Comparison of ENCODE assay signal across 8 mouse cellular contexts in genomic region chr14:121036612-121037221, GRCm38 (mm10). TPM values are rescaled to one million over a fixed set of nuclear protein-coding genes. Genes with fewer than 3 reads are reported as not detected.
DNase-seq lines count a peak whose midpoint lies in the region; ATAC-seq lines count a peak whose summit lies in the region.
"Had no signal": no experiment of that assay in that cellular context is flagged by ENCODE, and none has a peak within 500 bp of the region (broad histone marks: within the 10 kb centered on the region; RNA-seq: fewer than 3 reads in every experiment).

No protein-coding gene starts in this region.

- DNase-seq in urinary bladder, postnatal 36 days (ENCODE audit: low spot score in 2 of 2): peak; percentile 4 to 28
- DNase-seq in urinary bladder, postnatal 25 days (ENCODE audit: low spot score): no peak
- peak; percentile 24 for DNase-seq in retina, embryonic 14.5 days (ENCODE audit: low spot score)
- DNase-seq in layer of hippocampus, adult 8-10 months (ENCODE audit: low spot score in 2 of 2): no peak

- peaks cover 40% of the 10 kb centered on the region for H3K4me1 ChIP-seq in embryonic facial prominence, embryonic 15.5 days
- H3K4me1 ChIP-seq in hindbrain, embryonic 13.5 days (replicated peaks): peaks cover 35% of the 10 kb centered on the region
- H3K4me1 ChIP-seq in liver, embryonic 12.5 days: peaks cover 24% of the 10 kb centered on the region

- no peak for ATAC-seq in embryonic facial prominence, embryonic 15.5 days (ENCODE audit: insufficient number of reproducible peaks, low FRiP score, low TSS enrichment, low read depth)
- no peak for ATAC-seq in hindbrain, embryonic 13.5 days (ENCODE audit: low FRiP score)
- no peak for ATAC-seq in liver, embryonic 12.5 days

- H3K9ac ChIP-seq in embryonic facial prominence, embryonic 15.5 days: peak overlapping the region; percentile 82
- H3K9ac ChIP-seq in hindbrain, embryonic 13.5 days: peak overlapping the region; percentile 94
- peak overlapping the region; percentile 68; the same call in 1 of the 2 replicates for H3K9ac ChIP-seq in liver, embryonic 12.5 days

- H3K27me3 ChIP-seq in embryonic facial prominence, embryonic 15.5 days: no peaks in the 10 kb centered on the region
- H3K27me3 ChIP-seq in hindbrain, embryonic 13.5 days: peaks cover 24% of the 10 kb centered on the region
- H3K27me3 ChIP-seq in liver, embryonic 12.5 days (replicated peaks): peaks cover 66% of the 10 kb centered on the region

- H3K4me2 ChIP-seq in embryonic facial prominence, embryonic 15.5 days (replicated peaks): peak overlapping the region; percentile 98
- H3K4me2 ChIP-seq in hindbrain, embryonic 13.5 days: peak overlapping the region; percentile 86
- H3K4me2 ChIP-seq in liver, embryonic 12.5 days: peak overlapping the region; percentile 71

- H3K4me3 ChIP-seq in embryonic facial prominence, embryonic 15.5 days (replicated peaks): peak overlapping the region; percentile 77
- peak overlapping the region; percentile 85 for H3K4me3 ChIP-seq in hindbrain, embryonic 13.5 days
- peak overlapping the region; percentile 64 for H3K4me3 ChIP-seq in liver, embryonic 12.5 days

- H3K27ac ChIP-seq in embryonic facial prominence, embryonic 15.5 days (replicated peaks): peak overlapping the region; percentile 92
- peak overlapping the region; percentile 76 for H3K27ac ChIP-seq in hindbrain, embryonic 13.5 days
- peak overlapping the region; percentile 1; the same call in 1 of the 2 replicates for H3K27ac ChIP-seq in liver, embryonic 12.5 days
- H3K27ac ChIP-seq: macrophage had no signal

- no peaks in the 10 kb centered on the region for H3K36me3 ChIP-seq in embryonic facial prominence, embryonic 15.5 days
- no peaks in the 10 kb centered on the region for H3K36me3 ChIP-seq in hindbrain, embryonic 13.5 days
- no peaks in the 10 kb centered on the region for H3K36me3 ChIP-seq in liver, embryonic 12.5 days

- no peaks in the 10 kb centered on the region for H3K9me3 ChIP-seq in embryonic facial prominence, embryonic 15.5 days (replicated peaks)
- H3K9me3 ChIP-seq in hindbrain, embryonic 13.5 days: no peaks in the 10 kb centered on the region
- no peaks in the 10 kb centered on the region for H3K9me3 ChIP-seq in liver, embryonic 12.5 days (replicated peaks)

- 0% methylated on average over 19 of the region's 19 CpGs for WGBS in embryonic facial prominence, embryonic 15.5 days
- WGBS in hindbrain, embryonic 13.5 days: 4% methylated on average over 19 of the region's 19 CpGs
- WGBS in liver, embryonic 12.5 days (ENCODE audit: insufficient replicate concordance): 9% methylated on average over 19 of the region's 19 CpGs

RNA-seq across cellular contexts. Expression of gene Farp1, which starts 1.7 kb away (rescaled TPM):
- polyA plus RNA-seq in embryonic facial prominence, embryonic 15.5 days (2015; fragmentation: Nextera tagmentation; extraction: Ambion mirVana): 30.5 and 32.5 TPM in 2 replicates
- 23.3 and 24.8 TPM in 2 replicates for polyA plus RNA-seq in hindbrain, embryonic 13.5 days (2015; fragmentation: Nextera tagmentation; extraction: Ambion mirVana)
- polyA plus RNA-seq in liver, embryonic 12.5 days (2016; fragmentation: Nextera tagmentation; extraction: Ambion mirVana): 8.0 and 8.8 TPM in 2 replicates
- 100 to 1,000 TPM; 110 to 121 (median 116) TPM for total RNA-seq in layer of hippocampus, adult 8-10 months (2022)

Comparison
In these comparisons a context has a peak if more than half of its experiments do, and no peak if none do; other contexts are left out.
1. DNase-seq: peak in urinary bladder, postnatal 36 days (2 of 2) and retina, embryonic 14.5 days (single experiment); none in urinary bladder, postnatal 25 days (single experiment) and layer of hippocampus, adult 8-10 months (0 of 2).
2. H3K27ac ChIP-seq: peak in every context shown above with its lines; median percentile 92 in embryonic facial prominence, embryonic 15.5 days; 76 in hindbrain, embryonic 13.5 days; 1 in liver, embryonic 12.5 days.
3. Peak in every context shown above with its lines, with median percentiles within 50 percentile points of each other: H3K4me2 ChIP-seq, H3K4me3 ChIP-seq and H3K9ac ChIP-seq.